Mouse (Mus musculus) neural tube, embryonic 14.5 days (tissue): Measurements from ENCODE around the gene Mvb12a. TPM values are rescaled to one million over a fixed set of nuclear protein-coding genes. Genes with fewer than 3 reads are reported as not detected.

ENCODE experiments used
- ATAC-seq: fragments of 200-750 bp; cut with Nextera tagmentation; 2 replicates; pipeline ENCODE4 v1.8.0; 2017; ENCODE audit warnings: low read depth, mild to moderate bottlenecking, moderate TSS enrichment, moderate library complexity
- H3K27ac ChIP-seq: fragments of 300-500 bp; sonication (generic); 2 replicates; pipeline ENCODE4 v1.5.1; 2014; ENCODE audit warnings: low read depth, mild to moderate bottlenecking, control low read depth, low read length, moderate library complexity, mixed read lengths
- H3K27me3 ChIP-seq: fragments of 300-500 bp; sonication (generic); 2 replicates; pipeline ENCODE4 v1.6.1; 2014; ENCODE audit warnings: low read length; ENCODE audit not compliant: control insufficient read depth, insufficient read depth
- H3K36me3 ChIP-seq: fragments of 300-500 bp; sonication (generic); 2 replicates; pipeline ENCODE4 v1.6.1; 2014; ENCODE audit warnings: low read length, mixed read lengths; ENCODE audit not compliant: control insufficient read depth, insufficient read depth
- H3K4me1 ChIP-seq: fragments of 300-500 bp; sonication (generic); 2 replicates; pipeline ENCODE4 v1.6.1; 2014; ENCODE audit warnings: low read length; ENCODE audit not compliant: control insufficient read depth, insufficient read depth
- H3K4me2 ChIP-seq: fragments of 300-500 bp; sonication (generic); 2 replicates; pipeline ENCODE4 v1.6.1; 2014; ENCODE audit warnings: mild to moderate bottlenecking, low read depth, low read length, control low read depth
- H3K4me3 ChIP-seq: fragments of 300-500 bp; sonication (generic); 2 replicates; pipeline ENCODE4 v1.5.1; 2014; ENCODE audit warnings: low read depth, low read length, control low read depth, mixed read lengths
- H3K9ac ChIP-seq: fragments of 300-500 bp; sonication (generic); replicated peaks from 2 replicates; pipeline ENCODE4 v1.6.1; 2014; ENCODE audit warnings: low read depth, mild to moderate bottlenecking, control low read depth, low read length, mixed read lengths
- H3K9me3 ChIP-seq: fragments of 300-500 bp; sonication (generic); 2 replicates; pipeline ENCODE4 v1.6.1; 2016; ENCODE audit warnings: low read length; ENCODE audit not compliant: control insufficient read depth
- WGBS: fragments of 180-500 bp; shearing (Covaris S2); extraction: QIAGEN DNeasy Blood & Tissue Kit; methylation state at CpG from one replicate; pipeline ENCODE4 v1.1.7; 2014; 5-methylcytosine and 5-hydroxymethylcytosine counted together
- polyA plus RNA-seq: library from polyadenylated mRNA; unstranded; fragments of >200 nt; fragmentation: Nextera tagmentation; extraction: Ambion mirVana; gene quantifications from 2 replicates; pipeline ENCODE4 v1.2.1, GENCODE M21; 2014

The Mvb12a gene
- polyA plus RNA-seq, 1 experiment from 2014 or later, result 69.0 TPM

GRCm38 (mm10) chr8:71537028-71537867 is 5.5 kb upstream of the Mvb12a start, which contains the start of gene Bst2:
Bst2 (minus strand) TSS chr8:71537456.
- peak; percentile 25; the same call in 1 of the 2 replicates for ATAC-seq
- no peaks in the 10 kb centered on the region for H3K9me3 ChIP-seq
- peak within 1 kb of the TSS; percentile 19; the same call in 1 of the 2 replicates for H3K4me3 ChIP-seq
- H3K27ac ChIP-seq, result no peak within 1 kb of the TSS
- 3% methylated on average over 37 of the region's 37 CpGs for WGBS
- no peak within 1 kb of the TSS for H3K9ac ChIP-seq
- peak within 1 kb of the TSS; percentile 43 for H3K4me2 ChIP-seq
- no peaks in the 10 kb centered on the region for H3K36me3 ChIP-seq
- peaks cover 5% of the 10 kb centered on the region for H3K27me3 ChIP-seq
- H3K4me1 ChIP-seq, result no peaks in the 10 kb centered on the region

GRCm38 (mm10) chr8:71543755-71544154 is 1.0 kb downstream of the Mvb12a start:
- no peak for ATAC-seq
- WGBS, result 85% methylated on average over 9 of the region's 9 CpGs
- H3K27me3 ChIP-seq, result no peaks in the 10 kb centered on the region

GRCm38 (mm10) chr8:71545053-71545452 is 2.3 kb downstream of the Mvb12a start:
- Histone ChIP-seq H3K9ac (no peak overlapping the region), H3K27me3 (no peaks in the 10 kb centered on the region), H3K4me2 (no peak overlapping the region), H3K36me3 (peaks cover 14% of the 10 kb centered on the region; the same call in 1 of the 2 replicates), H3K4me3 (no peak overlapping the region), H3K27ac (no peak overlapping the region), H3K9me3 (no peaks in the 10 kb centered on the region), H3K4me1 (peaks cover 4% of the 10 kb centered on the region; the same call in 1 of the 2 replicates)
- WGBS, result 93% methylated on average over 11 of the region's 11 CpGs
- ATAC-seq, result no peak

More at GRCm38 (mm10) chr8:71543755-71544154, 1.0 kb downstream of the Mvb12a start:
- H3K4me2 ChIP-seq, result peak overlapping the region; percentile 91
- peaks cover 4% of the 10 kb centered on the region; the same call in 1 of the 2 replicates for H3K4me1 ChIP-seq
- H3K36me3 ChIP-seq, result peaks cover 13% of the 10 kb centered on the region; the same call in 1 of the 2 replicates
- no peaks in the 10 kb centered on the region for H3K9me3 ChIP-seq
- H3K9ac ChIP-seq, result no peak overlapping the region
- peak overlapping the region; percentile 57 for H3K4me3 ChIP-seq
- H3K27ac ChIP-seq, result no peak overlapping the region

- no peak overlapping the region for H3K4me2 ChIP-seq
- no peak overlapping the region for H3K9ac ChIP-seq
- H3K9me3 ChIP-seq, result no peaks in the 10 kb centered on the region
- H3K4me1 ChIP-seq, result peaks cover 4% of the 10 kb centered on the region; the same call in 1 of the 2 replicates
- no peaks in the 10 kb centered on the region for H3K27me3 ChIP-seq
- peaks cover 14% of the 10 kb centered on the region; the same call in 1 of the 2 replicates for H3K36me3 ChIP-seq
- 86% methylated on average over 7 of the region's 7 CpGs for WGBS
- H3K4me3 ChIP-seq, result no peak overlapping the region
- ATAC-seq, result no peak
- no peak overlapping the region for H3K27ac ChIP-seq
These were observed 4.9 kb downstream of the Mvb12a start for GRCm38 (mm10) chr8:71547590-71547989.

GRCm38 (mm10) chr8:71550754-71551153 is 8.0 kb downstream of the Mvb12a start:
- WGBS, result 67% methylated on average over 7 of the region's 7 CpGs
- Histone ChIP-seq H3K9me3 (no peaks in the 10 kb centered on the region), H3K4me3 (no peak overlapping the region), H3K4me2 (no peak overlapping the region), H3K4me1 (no peaks in the 10 kb centered on the region), H3K9ac (no peak overlapping the region), H3K27ac (no peak overlapping the region), H3K27me3 (no peaks in the 10 kb centered on the region), H3K36me3 (peaks cover 7% of the 10 kb centered on the region; the same call in 1 of the 2 replicates)
- no peak for ATAC-seq

- WGBS, result 80% methylated on average over 6 of the region's 6 CpGs
- no peak overlapping the region for H3K9ac ChIP-seq
- no peak overlapping the region for H3K27ac ChIP-seq
- 0 out of 2 replicates have a peak, but pooled peaks cover 5% of the 10 kb centered on the region for H3K36me3 ChIP-seq
- no peak for ATAC-seq
- H3K9me3 ChIP-seq, result no peaks in the 10 kb centered on the region
- H3K27me3 ChIP-seq, result peaks cover 15% of the 10 kb centered on the region
- H3K4me3 ChIP-seq, result no peak overlapping the region
- H3K4me1 ChIP-seq, result no peaks in the 10 kb centered on the region
- no peak overlapping the region for H3K4me2 ChIP-seq
These were observed 10.0 kb downstream of the Mvb12a start for GRCm38 (mm10) chr8:71552770-71553169.

- H3K27me3 ChIP-seq, result peaks cover 26% of the 10 kb centered on the region
- no peaks in the 10 kb centered on the region for H3K36me3 ChIP-seq
- no peak overlapping the region for H3K9ac ChIP-seq
- H3K4me2 ChIP-seq, result no peak overlapping the region
- H3K4me3 ChIP-seq, result no peak overlapping the region
- 79% methylated on average over 6 of the region's 6 CpGs for WGBS
- H3K9me3 ChIP-seq, result no peaks in the 10 kb centered on the region
- no peak overlapping the region for H3K27ac ChIP-seq
- ATAC-seq, result no peak
- peaks cover 5% of the 10 kb centered on the region; the same call in 1 of the 2 replicates for H3K4me1 ChIP-seq
These were observed 11.3 kb downstream of the Mvb12a start for GRCm38 (mm10) chr8:71554001-71554400.

GRCm38 (mm10) chr8:71554644-71555043 is 11.9 kb downstream of the Mvb12a start:
- H3K27me3 ChIP-seq, result peaks cover 31% of the 10 kb centered on the region

More at GRCm38 (mm10) chr8:71554644-71555043, 11.9 kb downstream of the Mvb12a start:
- Histone ChIP-seq H3K27ac (no peak overlapping the region), H3K36me3 (no peaks in the 10 kb centered on the region), H3K4me2 (no peak overlapping the region), H3K9me3 (no peaks in the 10 kb centered on the region), H3K9ac (no peak overlapping the region), H3K4me3 (no peak overlapping the region), H3K4me1 (peaks cover 5% of the 10 kb centered on the region; the same call in 1 of the 2 replicates)
- WGBS, result 95% methylated on average over 2 of the region's 2 CpGs
- ATAC-seq, result no peak
